Mouse (Mus musculus) MEL (cell line): Measurements from ENCODE around the gene Ccdc167. TPM values are rescaled to one million over a fixed set of nuclear protein-coding genes. Genes with fewer than 3 reads are reported as not detected.

Experiments used
- DNase-seq: peaks from one replicate; pipeline ENCODE4 v3.0.0; 2011; ENCODE audit warnings: low read depth, low spot score
- H3K27ac ChIP-seq: 2 replicates; pipeline ENCODE4 v1.5.1; 2012; ENCODE audit warnings: low read depth, mild to moderate bottlenecking, control low read depth, low read length, moderate library complexity; ENCODE audit not compliant: control insufficient read depth
- H3K27me3 ChIP-seq, 2 experiments: fragments of 150-350 bp in 1 of 2; sonication (generic) in 1 of 2; 2 replicates each; pipeline ENCODE4 v1.6.1; 2012; ENCODE audit warnings: low read length in 2 of 2, mild to moderate bottlenecking in 2 of 2, improper control_type of control experiment in 1 of 2, moderate library complexity in 1 of 2; ENCODE audit not compliant: insufficient read depth in 2 of 2, control insufficient read depth in 1 of 2
- H3K36me3 ChIP-seq, 2 experiments: 2 replicates each; pipeline ENCODE4 v1.6.1; 2012 to 2014; ENCODE audit warnings: low read length in 2 of 2, improper control_type of control experiment in 1 of 2, inconsistent platforms in 1 of 2, mild to moderate bottlenecking in 1 of 2; ENCODE audit not compliant: insufficient read depth in 2 of 2, control insufficient read depth in 1 of 2
- H3K4me1 ChIP-seq, 2 experiments: fragments of 150-350 bp in 1 of 2; sonication (generic) in 1 of 2; 2 replicates each; pipeline ENCODE4 v1.6.1; 2012; ENCODE audit warnings: low read length in 2 of 2, improper control_type of control experiment in 1 of 2, mild to moderate bottlenecking in 1 of 2; ENCODE audit not compliant: insufficient read depth in 2 of 2, control insufficient read depth in 1 of 2
- H3K4me3 ChIP-seq, 2 experiments: fragments of 150-350 bp in 1 of 2; sonication (generic) in 1 of 2; 2 replicates each; pipeline ENCODE4 v1.5.1; 2012; ENCODE audit warnings: low read depth in 2 of 2, low read length in 2 of 2, mild to moderate bottlenecking in 2 of 2, moderate library complexity in 2 of 2, control low read depth in 1 of 2, improper control_type of control experiment in 1 of 2; ENCODE audit not compliant: control insufficient read depth in 1 of 2, insufficient read depth in 1 of 2
- H3K79me2 ChIP-seq: 2 replicates; pipeline ENCODE4 v1.6.1; 2012; ENCODE audit warnings: mild to moderate bottlenecking, low read length, moderate library complexity; ENCODE audit not compliant: control insufficient read depth, poor library complexity, insufficient read depth
- H3K9ac ChIP-seq: 2 replicates; pipeline ENCODE4 v1.6.1; 2012; ENCODE audit warnings: low read depth, mild to moderate bottlenecking, control low read depth, low read length, moderate library complexity; ENCODE audit not compliant: control insufficient read depth, poor library complexity, severe bottlenecking
- H3K9me3 ChIP-seq: fragments of 150-350 bp; sonication (generic); replicated peaks from 2 replicates; pipeline ENCODE4 v1.6.1; 2012; ENCODE audit warnings: mild to moderate bottlenecking, low read length, improper control_type of control experiment, moderate library complexity; ENCODE audit not compliant: insufficient read depth
- CHD1 ChIP-seq: IDR thresholded peaks from 2 replicates; pipeline ENCODE4 v1.6.1; 2012; ENCODE audit warnings: low read depth, mild to moderate bottlenecking, inconsistent platforms, low read length, improper control_type of control experiment
- CHD2 ChIP-seq: IDR thresholded peaks from 2 replicates; pipeline ENCODE4 v1.6.1; 2011; ENCODE audit warnings: low read length, improper control_type of control experiment
- E2F4 ChIP-seq: IDR thresholded peaks from 2 replicates; pipeline ENCODE4 v1.6.1; 2011; ENCODE audit warnings: low read depth, low read length, improper control_type of control experiment, borderline replicate concordance
- ELF1 ChIP-seq: IDR thresholded peaks from 2 replicates; pipeline ENCODE4 v1.6.1; 2014; ENCODE audit warnings: low read depth, mild to moderate bottlenecking, inconsistent platforms, low read length, improper control_type of control experiment, moderate library complexity
- HCFC1 ChIP-seq: IDR thresholded peaks from 2 replicates; pipeline ENCODE4 v1.6.1; 2012; ENCODE audit warnings: low read depth, mild to moderate bottlenecking, inconsistent platforms, low read length, improper control_type of control experiment, moderate library complexity
- MAFK ChIP-seq: IDR thresholded peaks from 2 replicates; pipeline ENCODE4 v1.6.1; 2011; ENCODE audit warnings: low read depth, mild to moderate bottlenecking, low read length, improper control_type of control experiment, borderline replicate concordance
- MAX ChIP-seq: IDR thresholded peaks from 2 replicates; pipeline ENCODE4 v1.6.1; 2011; ENCODE audit warnings: low read length, improper control_type of control experiment
- MYB ChIP-seq: IDR thresholded peaks from 2 replicates; pipeline ENCODE4 v1.6.1; 2011; ENCODE audit warnings: mild to moderate bottlenecking, low read depth, low read length, improper control_type of control experiment
- POLR2A ChIP-seq, 2 experiments: IDR thresholded peaks; 2 replicates each; pipeline ENCODE4 v1.6.1; 2011 to 2012; ENCODE audit warnings: low read length in 2 of 2, mild to moderate bottlenecking in 2 of 2, control low read depth in 1 of 2, improper control_type of control experiment in 1 of 2, low read depth in 1 of 2, moderate library complexity in 1 of 2; ENCODE audit not compliant: control insufficient read depth in 1 of 2, insufficient read depth in 1 of 2, poor library complexity in 1 of 2
- RCOR1 ChIP-seq: IDR thresholded peaks from 2 replicates; pipeline ENCODE4 v1.6.1; 2012; ENCODE audit warnings: low read depth, mild to moderate bottlenecking, inconsistent platforms, low read length, improper control_type of control experiment
- SIN3A ChIP-seq: IDR thresholded peaks from 2 replicates; pipeline ENCODE4 v1.6.1; 2012; ENCODE audit warnings: low read length, improper control_type of control experiment, inconsistent platforms
- SMC3 ChIP-seq: IDR thresholded peaks from 2 replicates; pipeline ENCODE4 v1.6.1; 2011; ENCODE audit warnings: low read depth, low read length, improper control_type of control experiment
- TBP ChIP-seq: IDR thresholded peaks from 2 replicates; pipeline ENCODE4 v1.8.0; 2011; ENCODE audit warnings: low read depth, low read length, improper control_type of control experiment
- UBTF ChIP-seq: IDR thresholded peaks from 2 replicates; pipeline ENCODE4 v1.6.1; 2012; ENCODE audit warnings: low read depth, mild to moderate bottlenecking, inconsistent platforms, low read length, improper control_type of control experiment, moderate library complexity, borderline replicate concordance; ENCODE audit not compliant: insufficient read depth
- ZKSCAN1 ChIP-seq: IDR thresholded peaks from 2 replicates; pipeline ENCODE4 v1.6.1; 2012; ENCODE audit warnings: low read depth, mild to moderate bottlenecking, inconsistent platforms, low read length, improper control_type of control experiment, moderate library complexity
- polyA plus RNA-seq, 2 experiments: library from polyadenylated mRNA; stranded (reverse) in 1 of 2; unstranded in 1 of 2; fragments of >175 nt in 1 of 2; fragments of >200 nt in 1 of 2; gene quantifications; 2 replicates each; pipeline versions ENCODE4 v1.2.1 to v1.2.4; 2012; ENCODE audit warnings: low replicate concordance in 2 of 2, low read depth in 1 of 2; ENCODE audit not compliant: insufficient read length in 2 of 2, insufficient read depth in 1 of 2, missing spikeins in 1 of 2
- total RNA-seq: library from RNA; depleted of rRNA; stranded (reverse); fragments of 300-350 nt; gene quantifications from 2 replicates; pipeline ENCODE4 v1.2.3, GENCODE M21; 2012

Ccdc167 gene
- total and polyA plus RNA-seq, 3 experiments: 12.1 to 13.4 TPM; not detected in 1

DNA sequence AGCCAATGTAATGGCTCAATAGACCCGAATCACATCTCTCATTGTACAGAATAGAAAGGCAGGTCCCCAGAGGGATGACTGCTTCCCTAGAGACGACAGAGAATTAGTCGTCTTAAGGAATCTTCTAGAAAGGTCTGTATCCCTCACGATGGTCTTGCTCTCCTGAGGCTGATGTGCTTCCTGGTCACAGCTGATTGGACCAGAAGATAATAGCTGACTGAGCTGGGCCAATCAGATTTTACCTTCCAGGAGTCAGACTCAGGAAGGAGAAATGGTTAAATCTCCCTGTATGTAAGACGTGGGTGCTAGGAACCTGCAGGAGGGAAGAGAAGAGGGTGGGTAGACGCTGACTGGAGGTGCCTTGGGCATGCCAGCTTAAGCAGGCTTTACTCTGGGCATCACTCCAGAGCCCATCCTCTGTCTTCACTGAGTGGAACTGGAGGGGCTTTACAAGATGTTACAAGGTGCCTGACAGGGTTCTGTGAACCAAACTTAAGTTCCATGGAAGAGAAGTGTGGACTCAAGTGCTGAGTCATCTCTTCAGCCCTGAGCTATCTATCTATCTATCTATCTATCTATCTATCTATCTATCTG, 8.3 kb upstream of the Ccdc167 start:
- peak; percentile 68 for DNase-seq
- H3K9ac ChIP-seq: no peak overlapping the region

DNA sequence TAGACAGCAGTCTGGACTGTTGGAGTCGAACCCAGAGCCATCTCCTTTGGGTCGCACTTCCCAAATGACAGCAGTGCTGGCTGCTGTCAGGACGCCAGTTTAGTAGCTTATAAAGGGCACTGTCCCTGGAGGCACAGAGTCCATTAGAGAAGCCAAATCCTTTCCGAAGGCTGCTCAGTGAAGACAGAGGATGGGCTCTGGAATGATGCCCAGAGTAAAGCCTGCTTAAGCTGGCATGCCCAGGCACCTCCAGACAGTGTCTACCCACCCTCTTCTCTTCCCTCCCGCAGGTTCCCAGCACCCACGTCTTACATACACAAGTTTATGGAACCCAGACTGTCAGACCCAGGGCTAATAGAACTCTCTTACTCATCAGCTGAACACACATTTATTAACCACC, 7.8 kb upstream of the Ccdc167 start:
- Histone ChIP-seq H3K36me3 (0 out of 4 replicates have a peak, but pooled peaks cover 0 to 3% of the 10 kb centered on the region in 2 experiments), H3K9me3 (no peaks in the 10 kb centered on the region), H3K4me1 (peaks cover 2 to 11% of the 10 kb centered on the region in 2 experiments), H3K79me2 (no peaks in the 10 kb centered on the region), H3K27me3 (no peaks in the 10 kb centered on the region), H3K4me3 (no peak overlapping the region), H3K9ac (no peak overlapping the region), H3K27ac (no peak overlapping the region)
- no peak for TF ChIP-seq MAFK
- no peak for TF ChIP-seq TBP
- no peak for TF ChIP-seq SMC3
- no peak for TF ChIP-seq ELF1
- no peak for TF ChIP-seq RCOR1
- TF ChIP-seq MAX: no peak
- TF ChIP-seq POLR2A (IDR thresholded peaks at IDR 0.05; ENCODE audit: control insufficient read depth in 1 of 2, insufficient read depth in 1 of 2, low read depth in 1 of 2, low read length in 2 of 2, poor library complexity in 1 of 2): no peak
- no peak for TF ChIP-seq CHD2
- no peak for TF ChIP-seq CHD1
- no peak for DNase-seq

More for the DNA sequence above, 8.3 kb upstream of the Ccdc167 start:
- Histone ChIP-seq H3K9me3 (no peaks in the 10 kb centered on the region), H3K4me3 (no peak overlapping the region), H3K36me3 (0 out of 4 replicates have a peak, but pooled peaks cover 0 to 3% of the 10 kb centered on the region in 2 experiments), H3K27me3 (no peaks in the 10 kb centered on the region), H3K27ac (no peak overlapping the region), H3K79me2 (no peaks in the 10 kb centered on the region), H3K4me1 (peaks cover 2 to 11% of the 10 kb centered on the region in 2 experiments)
- no peak for TF ChIP-seq UBTF
- no peak for TF ChIP-seq MYB
- peak; percentile 58; the same call in 1 of the 2 replicates for TF ChIP-seq ELF1
- TF ChIP-seq SIN3A: 0 out of 2 replicates have a peak, but pooled peaks have one; percentile 18
- no peak for TF ChIP-seq CHD2
- no peak for TF ChIP-seq E2F4
- TF ChIP-seq ZKSCAN1: no peak
- no peak for TF ChIP-seq HCFC1
- 0 out of 4 replicates have a peak, but pooled peaks of 1 of the 2 experiments have one; percentile 35 for TF ChIP-seq POLR2A (IDR thresholded peaks at IDR 0.05; ENCODE audit: control insufficient read depth in 1 of 2, insufficient read depth in 1 of 2, low read depth in 1 of 2, low read length in 2 of 2, poor library complexity in 1 of 2)
- TF ChIP-seq CHD1: no peak
